Mouse (Mus musculus) liver, postnatal 0 days (tissue): Measurements from ENCODE around the gene Spen.

Experiments used
- CTCF ChIP-seq: sonication (generic); IDR thresholded peaks from 2 replicates; pipeline ENCODE4 v1.5.1; 2016; ENCODE audit warnings: antibody characterized with exemption, low read depth
- EP300 ChIP-seq: IDR thresholded peaks from 2 replicates; pipeline ENCODE4 v1.6.1; 2016; ENCODE audit warnings: antibody characterized with exemption, low read depth, mild to moderate bottlenecking

DNA sequence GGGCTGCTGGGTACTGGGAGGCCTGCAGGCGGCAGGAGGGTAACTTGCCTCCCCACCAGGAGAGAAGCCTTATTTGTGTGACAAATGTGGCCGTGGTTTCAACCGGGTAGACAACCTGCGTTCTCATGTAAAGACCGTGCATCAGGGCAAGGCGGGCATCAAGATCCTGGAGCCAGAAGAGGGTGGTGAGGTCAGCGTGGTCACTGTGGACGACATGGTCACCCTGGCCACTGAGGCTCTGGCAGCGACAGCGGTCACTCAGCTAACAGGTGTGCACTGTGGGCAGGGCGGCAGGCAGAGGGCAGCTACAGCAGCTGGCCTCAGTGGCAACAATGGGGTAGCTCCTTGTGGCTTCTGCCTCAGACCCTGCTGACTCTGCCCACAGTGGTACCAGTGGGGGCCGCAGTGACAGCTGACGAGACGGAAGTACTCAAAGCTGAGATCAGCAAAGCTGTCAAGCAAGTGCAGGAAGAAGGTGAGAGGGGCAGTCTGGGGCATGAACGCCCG lies 72.1 kb downstream of the Spen start:
- TF ChIP-seq CTCF (no peak), EP300 (no peak)
